Mouse (Mus musculus) cortical plate, adult 2 months (tissue): ENCODE data around the gene Ghsr.

Experiments
- CTCF ChIP-seq: fragments of 200-500 bp; IDR thresholded peaks from 2 replicates; pipeline ENCODE4 v1.5.1; 2011; ENCODE audit warnings: mild to moderate bottlenecking, control low read depth, low read length; ENCODE audit not compliant: insufficient read depth; ENCODE audit errors: extremely low read depth
- POLR2A ChIP-seq: fragments of 200-500 bp; IDR thresholded peaks from 2 replicates; pipeline ENCODE4 v1.6.1; 2011; ENCODE audit warnings: mild to moderate bottlenecking, low read length, control low read depth; ENCODE audit not compliant: insufficient read depth; ENCODE audit errors: extremely low read depth

GRCm38 (mm10) chr3:27345526-27345925 is 25.6 kb upstream of the Ghsr start:
- TF ChIP-seq CTCF (peak; percentile 18; the same call in 1 of the 2 replicates), POLR2A (no peak)
